Mouse (Mus musculus): Measurements from ENCODE around the gene Spats2.

- TF ChIP-seq TCF12 (IDR thresholded peaks at IDR 0.05; ENCODE audit: insufficient read depth, poor library complexity, severe bottlenecking): no peak
- no peak for TF ChIP-seq MAX (IDR thresholded peaks at IDR 0.05; ENCODE audit: low read depth)
- TF ChIP-seq CEBPB (IDR thresholded peaks at IDR 0.05; ENCODE audit: insufficient read depth, poor library complexity, severe bottlenecking): no peak
- TF ChIP-seq USF1 (IDR thresholded peaks at IDR 0.05; ENCODE audit: low read depth): no peak
- no peak for TF ChIP-seq POLR2A (IDR thresholded peaks at IDR 0.05; ENCODE audit: insufficient read length, low read depth)
Observed at GRCm38 (mm10) chr15:99195043-99195442, 69.3 kb downstream of the Spats2 start.
